Mouse (Mus musculus) heart, embryonic 13.5 days (tissue): ENCODE measurements around the gene Oscp1. TPM values are rescaled to one million over a fixed set of nuclear protein-coding genes. Genes with fewer than 3 reads are reported as not detected.
A peak's percentile ranks its signal among the peaks of the same experiment; 100 is the strongest.

Experiments
- ATAC-seq: fragments of 200-750 bp; cut with Nextera tagmentation; 2 replicates; pipeline ENCODE4 v1.8.0; 2017; ENCODE audit warnings: moderate TSS enrichment; ENCODE audit not compliant: insufficient number of reproducible peaks, low FRiP score, low TSS enrichment; ENCODE audit errors: extremely low read depth
- H3K27ac ChIP-seq: fragments of 300-500 bp; sonication (generic); replicated peaks from 2 replicates; pipeline ENCODE4 v1.5.1; 2015; ENCODE audit warnings: moderate library complexity, mild to moderate bottlenecking, inconsistent platforms
- H3K27me3 ChIP-seq: fragments of 300-500 bp; sonication (generic); replicated peaks from 2 replicates; pipeline ENCODE4 v1.6.1; 2015; ENCODE audit warnings: mild to moderate bottlenecking, inconsistent platforms
- H3K36me3 ChIP-seq: fragments of 300-500 bp; sonication (generic); 2 replicates; pipeline ENCODE4 v1.6.1; 2015; ENCODE audit warnings: mild to moderate bottlenecking, inconsistent platforms
- H3K4me1 ChIP-seq: fragments of 300-500 bp; sonication (generic); 2 replicates; pipeline ENCODE4 v1.6.1; 2015; ENCODE audit warnings: inconsistent platforms
- H3K4me2 ChIP-seq: fragments of 300-500 bp; sonication (generic); 2 replicates; pipeline ENCODE4 v1.6.1; 2015; ENCODE audit warnings: inconsistent platforms, mild to moderate bottlenecking, moderate library complexity
- H3K4me3 ChIP-seq: fragments of 300-500 bp; sonication (generic); 2 replicates; pipeline ENCODE4 v1.5.1; 2015; ENCODE audit warnings: moderate library complexity, mild to moderate bottlenecking, inconsistent platforms
- H3K9ac ChIP-seq: fragments of 300-500 bp; sonication (generic); 2 replicates; pipeline ENCODE4 v1.6.1; 2015; ENCODE audit warnings: inconsistent platforms, mild to moderate bottlenecking, moderate library complexity
- H3K9me3 ChIP-seq: fragments of 300-500 bp; sonication (generic); 2 replicates; pipeline ENCODE4 v1.6.1; 2016; ENCODE audit warnings: inconsistent platforms
- WGBS: fragments of 180-500 bp; shearing (Covaris S2); methylation state at CpG from one replicate; pipeline ENCODE4 v1.1.7; 2015; ENCODE audit warnings: mixed read lengths; 5-methylcytosine and 5-hydroxymethylcytosine counted together
- polyA plus RNA-seq: library from polyadenylated mRNA; unstranded; fragments of >200 nt; fragmentation: Nextera tagmentation; extraction: Ambion mirVana; gene quantifications from 2 replicates; pipeline ENCODE4 v1.2.1, GENCODE M21; 2015

Gene Oscp1
- polyA plus RNA-seq, 1 experiment from 2014 or later = 6.4 TPM

- no peak overlapping the region for H3K4me2 ChIP-seq
- H3K9ac ChIP-seq = peak overlapping the region; percentile 11; the same call in 1 of the 2 replicates
- H3K9me3 ChIP-seq = no peaks in the 10 kb centered on the region
- ATAC-seq = no peak
- WGBS = 77% methylated on average over 4 of the region's 4 CpGs
- H3K27me3 ChIP-seq = no peaks in the 10 kb centered on the region
- no peak overlapping the region for H3K27ac ChIP-seq
- H3K4me3 ChIP-seq = no peak overlapping the region
- H3K36me3 ChIP-seq = peaks cover 5% of the 10 kb centered on the region; the same call in 1 of the 2 replicates
- peaks cover 65% of the 10 kb centered on the region for H3K4me1 ChIP-seq
Measured at GRCm38 (mm10) chr4:126113243-126113642, 54.9 kb downstream of the Oscp1 start.

DNA sequence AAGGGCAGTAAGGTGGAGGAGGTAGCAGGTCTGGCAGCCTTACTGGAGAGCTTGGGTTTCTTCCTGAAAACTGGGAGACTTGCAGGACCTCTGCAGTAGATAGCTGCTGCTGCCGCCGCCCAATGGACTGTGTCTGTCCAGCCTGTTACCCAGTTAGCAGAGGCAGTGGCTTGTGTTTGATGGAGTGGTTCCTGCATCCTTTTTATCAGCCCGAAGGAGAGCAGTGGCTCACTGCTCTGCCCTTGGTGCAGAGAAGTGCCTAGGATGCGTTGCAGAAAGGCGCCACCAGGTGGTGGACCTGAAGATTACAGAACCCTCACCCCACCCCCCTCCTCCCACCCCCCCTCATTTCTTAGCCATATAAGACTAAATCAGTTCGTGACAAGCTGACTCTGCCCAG is 55.6 kb downstream of the Oscp1 start:
- H3K27ac ChIP-seq = no peak overlapping the region
- H3K9me3 ChIP-seq = no peaks in the 10 kb centered on the region
- H3K9ac ChIP-seq = no peak overlapping the region
- H3K36me3 ChIP-seq = peaks cover 10% of the 10 kb centered on the region; the same call in 1 of the 2 replicates
- 7% methylated on average over 6 of the region's 6 CpGs for WGBS
- ATAC-seq = no peak
- no peak overlapping the region for H3K4me3 ChIP-seq
- H3K4me2 ChIP-seq = no peak overlapping the region
- H3K27me3 ChIP-seq = no peaks in the 10 kb centered on the region
- H3K4me1 ChIP-seq = peaks cover 58% of the 10 kb centered on the region

- no peaks in the 10 kb centered on the region for H3K27me3 ChIP-seq
- H3K4me3 ChIP-seq = no peak overlapping the region
- H3K9me3 ChIP-seq = no peaks in the 10 kb centered on the region
- peaks cover 43% of the 10 kb centered on the region for H3K4me1 ChIP-seq
- H3K9ac ChIP-seq = peak overlapping the region; percentile 42; the same call in 1 of the 2 replicates
- WGBS = 91% methylated on average over 9 of the region's 9 CpGs
- H3K27ac ChIP-seq = no peak overlapping the region
- peaks cover 13% of the 10 kb centered on the region for H3K36me3 ChIP-seq
- ATAC-seq = no peak
- H3K4me2 ChIP-seq = no peak overlapping the region
Measured at GRCm38 (mm10) chr4:126115411-126115810, 57.0 kb downstream of the Oscp1 start.

- H3K4me3 ChIP-seq = no peak overlapping the region
- ATAC-seq = no peak
- no peaks in the 10 kb centered on the region for H3K27me3 ChIP-seq
- no peak overlapping the region for H3K4me2 ChIP-seq
- H3K36me3 ChIP-seq = peaks cover 18% of the 10 kb centered on the region
- H3K4me1 ChIP-seq = peaks cover 37% of the 10 kb centered on the region
- no peak overlapping the region for H3K27ac ChIP-seq
- peak overlapping the region; percentile 42; the same call in 1 of the 2 replicates for H3K9ac ChIP-seq
- peaks cover 1% of the 10 kb centered on the region; the same call in 1 of the 2 replicates for H3K9me3 ChIP-seq
- WGBS = 66% methylated on average over 6 of the region's 6 CpGs
Measured at GRCm38 (mm10) chr4:126115871-126116521, 57.6 kb downstream of the Oscp1 start.

- Histone ChIP-seq H3K4me2 (no peak overlapping the region), H3K4me3 (no peak overlapping the region), H3K27me3 (no peaks in the 10 kb centered on the region), H3K27ac (no peak overlapping the region), H3K9me3 (peaks cover 10% of the 10 kb centered on the region), H3K36me3 (peaks cover 28% of the 10 kb centered on the region), H3K9ac (no peak overlapping the region), H3K4me1 (peaks cover 26% of the 10 kb centered on the region)
- ATAC-seq = no peak
- 74% methylated on average over 8 of the region's 8 CpGs for WGBS
Measured at GRCm38 (mm10) chr4:126117116-126117515, 58.8 kb downstream of the Oscp1 start.

DNA sequence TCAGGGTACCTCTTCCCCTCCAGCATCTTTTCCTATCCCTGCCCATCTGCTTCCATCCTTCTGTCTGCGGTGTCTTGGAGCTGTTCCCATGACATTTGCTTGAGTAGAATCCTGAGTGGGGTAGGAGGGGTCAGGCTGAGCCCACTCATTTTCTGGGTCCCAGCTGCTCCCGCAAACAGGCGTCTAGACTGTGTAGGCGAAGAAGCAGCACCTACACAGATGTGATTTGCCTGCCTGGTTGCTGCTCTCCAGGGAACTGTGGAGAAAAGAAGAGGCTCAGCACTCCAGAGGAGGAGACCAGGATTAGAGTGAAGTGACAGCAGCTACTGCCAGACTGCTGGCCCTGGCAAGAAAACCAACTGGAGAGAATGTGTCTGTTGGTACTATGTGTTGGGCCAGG is 60.3 kb downstream of the Oscp1 start:
- no peak overlapping the region for H3K9ac ChIP-seq
- H3K27me3 ChIP-seq = no peaks in the 10 kb centered on the region
- peaks cover 10% of the 10 kb centered on the region for H3K9me3 ChIP-seq
- no peak overlapping the region for H3K27ac ChIP-seq
- H3K4me2 ChIP-seq = no peak overlapping the region
- H3K4me3 ChIP-seq = no peak overlapping the region
- peaks cover 37% of the 10 kb centered on the region for H3K36me3 ChIP-seq
- no peak for ATAC-seq
- H3K4me1 ChIP-seq = peaks cover 22% of the 10 kb centered on the region
- WGBS = 93% methylated on average over 4 of the region's 4 CpGs

GRCm38 (mm10) chr4:126119051-126119450 is 60.7 kb downstream of the Oscp1 start:
- ATAC-seq = no peak
- Histone ChIP-seq H3K4me3 (no peak overlapping the region), H3K4me2 (no peak overlapping the region), H3K9ac (no peak overlapping the region), H3K27ac (no peak overlapping the region), H3K27me3 (no peaks in the 10 kb centered on the region), H3K4me1 (peaks cover 20% of the 10 kb centered on the region), H3K9me3 (peaks cover 10% of the 10 kb centered on the region), H3K36me3 (peaks cover 41% of the 10 kb centered on the region)
- 73% methylated on average over 1 of the region's 1 CpGs for WGBS

DNA sequence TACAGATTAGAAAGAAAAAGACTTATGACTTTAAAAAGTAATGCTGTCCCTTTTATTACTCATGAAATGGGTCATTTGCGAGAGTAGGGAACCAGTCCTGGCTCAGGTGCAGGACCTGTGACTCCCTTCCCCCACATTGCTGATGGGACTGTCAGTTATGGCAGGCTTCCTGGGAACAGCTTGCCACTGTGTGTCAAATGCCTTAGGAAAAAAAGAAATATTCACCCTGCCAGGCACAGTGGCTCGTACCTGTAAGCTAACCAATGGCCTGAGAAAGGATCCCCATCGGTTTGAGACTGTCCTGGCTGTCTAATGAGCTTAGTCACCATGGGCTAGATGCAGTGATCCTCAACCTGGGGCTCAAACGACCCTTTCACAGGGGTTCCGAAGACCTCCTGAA is 61.7 kb downstream of the Oscp1 start:
- Histone ChIP-seq H3K9me3 (peaks cover 10% of the 10 kb centered on the region), H3K4me3 (no peak overlapping the region), H3K9ac (no peak overlapping the region), H3K27ac (no peak overlapping the region), H3K36me3 (peaks cover 50% of the 10 kb centered on the region), H3K4me1 (peaks cover 20% of the 10 kb centered on the region), H3K4me2 (no peak overlapping the region), H3K27me3 (no peaks in the 10 kb centered on the region)
- ATAC-seq = no peak
- 88% methylated on average over 5 of the region's 5 CpGs for WGBS

DNA sequence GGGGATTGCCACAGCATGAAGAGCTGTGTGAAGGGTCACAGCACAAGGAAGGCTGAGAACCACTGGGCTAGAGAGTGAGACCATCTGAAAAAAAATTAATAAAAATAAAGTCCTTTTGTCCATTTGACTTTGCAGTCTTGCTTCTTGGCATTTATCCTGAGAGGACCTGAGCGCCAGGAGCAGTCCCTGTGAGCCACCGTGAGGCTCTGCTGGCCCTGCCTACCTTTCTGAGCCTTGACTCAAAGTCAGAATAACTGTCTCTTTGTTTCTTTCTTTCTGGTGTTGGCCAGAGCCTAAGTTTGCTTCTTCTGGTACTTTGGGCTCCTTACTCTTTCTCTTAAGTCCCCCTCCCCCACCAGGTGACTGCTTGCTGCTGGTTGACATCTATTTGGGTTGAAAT is 62.1 kb downstream of the Oscp1 start:
- ATAC-seq = no peak
- 93% methylated on average over 2 of the region's 2 CpGs for WGBS
- no peak overlapping the region for H3K9ac ChIP-seq
- peaks cover 10% of the 10 kb centered on the region for H3K9me3 ChIP-seq
- H3K4me3 ChIP-seq = no peak overlapping the region
- peaks cover 54% of the 10 kb centered on the region for H3K36me3 ChIP-seq
- peaks cover 18% of the 10 kb centered on the region for H3K4me1 ChIP-seq
- H3K27me3 ChIP-seq = no peaks in the 10 kb centered on the region
- no peak overlapping the region for H3K4me2 ChIP-seq
- no peak overlapping the region for H3K27ac ChIP-seq

- Histone ChIP-seq H3K4me3 (no peak overlapping the region), H3K9ac (no peak overlapping the region), H3K27ac (no peak overlapping the region), H3K27me3 (no peaks in the 10 kb centered on the region), H3K9me3 (peaks cover 10% of the 10 kb centered on the region), H3K36me3 (peaks cover 77% of the 10 kb centered on the region), H3K4me1 (peaks cover 8% of the 10 kb centered on the region), H3K4me2 (no peak overlapping the region)
- no peak for ATAC-seq
- WGBS = 63% methylated on average over 10 of the region's 10 CpGs
Measured at GRCm38 (mm10) chr4:126123309-126124040, 65.1 kb downstream of the Oscp1 start.

DNA sequence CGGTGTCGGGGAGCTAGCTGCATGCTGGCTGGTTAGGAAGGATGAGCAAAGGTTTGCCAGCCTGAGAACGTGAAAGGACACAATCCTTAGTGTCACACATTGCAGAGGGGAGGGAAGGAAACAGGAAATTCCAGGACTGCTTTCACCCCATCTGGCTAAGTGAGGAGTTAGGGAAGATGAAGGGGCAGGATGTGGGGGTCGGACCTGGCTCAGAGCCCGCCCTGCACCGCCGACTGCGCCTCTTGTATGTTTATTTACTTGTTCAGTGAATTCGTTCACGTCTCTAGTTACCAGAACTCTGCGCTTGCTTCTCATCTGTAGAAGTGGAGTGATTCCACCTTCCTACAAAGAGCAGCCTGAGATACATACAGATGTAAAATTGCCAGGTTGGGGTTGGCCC is 72.1 kb downstream of the Oscp1 start:
- Histone ChIP-seq H3K9me3 (no peaks in the 10 kb centered on the region), H3K9ac (no peak overlapping the region), H3K36me3 (peaks cover 82% of the 10 kb centered on the region), H3K4me2 (peak overlapping the region; percentile 24), H3K27me3 (no peaks in the 10 kb centered on the region), H3K4me1 (peaks cover 44% of the 10 kb centered on the region), H3K27ac (peak overlapping the region; percentile 78), H3K4me3 (no peak overlapping the region)
- 57% methylated on average over 11 of the region's 11 CpGs for WGBS
- ATAC-seq = peak; percentile 35; the same call in 1 of the 2 replicates
